Mouse (Mus musculus) mammary gland, adult 2 months (tissue): Measurements from ENCODE around the gene Ier2. TPM values are rescaled to one million over a fixed set of nuclear protein-coding genes. Genes with fewer than 3 reads are reported as not detected.

Source experiments
- polyA plus RNA-seq: library from polyadenylated mRNA; depleted of rRNA; stranded (reverse); fragments of >200 nt; gene quantifications from 2 replicates; pipeline ENCODE4 v1.2.3, GENCODE M21; 2012; ENCODE audit warnings: low replicate concordance; rRNA removed

Gene Ier2
- 10.0 and 33.4 TPM in 2 replicates for polyA plus RNA-seq

GRCm38 (mm10) chr8:84662581-84663065 lies at the start of gene Ier2:
Ier2 (minus strand) TSS chr8:84662852.

GRCm38 (mm10) chr8:84700941-84701911 lies 38.6 kb upstream of the Ier2 start, which contains the start of gene Lyl1:
Lyl1 (plus strand) TSS chr8:84701457.

GRCm38 (mm10) chr8:84687705-84688100 lies 25.1 kb upstream of the Ier2 start, which contains the start of gene Nacc1:
Nacc1 (minus strand) TSS chr8:84687862.

GRCm38 (mm10) chr8:84686191-84687002 lies 23.7 kb upstream of the Ier2 start, which contains the start of gene Trmt1:
Trmt1 (plus strand) TSS chr8:84686307.

Other genes starting within 250 kb of the Ier2 start
- gene Trmt1, start 23.5 kb upstream of the Ier2 start, polyA plus RNA-seq, result 97.6 and 166 TPM in 2 replicates
- gene Nacc1, start 25.0 kb upstream of the Ier2 start, polyA plus RNA-seq, result 89.1 and 102 TPM in 2 replicates
- gene Lyl1, start 38.6 kb upstream of the Ier2 start, polyA plus RNA-seq, result 25.7 and 54.6 TPM in 2 replicates
- 2.0 and 4.5 TPM in 2 replicates for gene G430095P16Rik, start 60.2 kb upstream of the Ier2 start, polyA plus RNA-seq
- gene Nfix, start 137.5 kb upstream of the Ier2 start, polyA plus RNA-seq, result 59.5 and 91.6 TPM in 2 replicates
- 2.4 and 2.9 TPM in 2 replicates for gene Dand5, start 160.0 kb upstream of the Ier2 start, polyA plus RNA-seq
- 13.8 and 69.9 TPM in 2 replicates for gene Gadd45gip1, start 168.7 kb upstream of the Ier2 start, polyA plus RNA-seq
- 82.5 and 118 TPM in 2 replicates for gene Rad23a, start 177.8 kb upstream of the Ier2 start, polyA plus RNA-seq
- 159 and 214 TPM in 2 replicates for gene Calr, start 184.1 kb upstream of the Ier2 start, polyA plus RNA-seq
- gene Farsa, start 194.1 kb upstream of the Ier2 start, polyA plus RNA-seq, result 45.3 and 57.4 TPM in 2 replicates
- 0.81 and 0.99 TPM in 2 replicates for gene Syce2, start 209.3 kb upstream of the Ier2 start, polyA plus RNA-seq
- gene Gcdh, start 231.1 kb upstream of the Ier2 start, polyA plus RNA-seq, result 105 and 190 TPM in 2 replicates
- gene Klf1, start 239.1 kb upstream of the Ier2 start, polyA plus RNA-seq, result 0.16 and 0.51 TPM in 2 replicates
- gene Dnase2a, start 245.7 kb upstream of the Ier2 start, polyA plus RNA-seq, result 41.2 and 44.9 TPM in 2 replicates